Mouse (Mus musculus) MEL (cell line): ENCODE measurements around the gene Olfr902.

Source experiments
- CHD2 ChIP-seq: IDR thresholded peaks from 2 replicates; pipeline ENCODE4 v1.6.1; 2011; ENCODE audit warnings: low read length, improper control_type of control experiment
- CTCF ChIP-seq, 3 experiments: IDR thresholded peaks in 2 of 3; conservative IDR thresholded peaks in 1 of 3; 2 replicates each; pipeline ENCODE4 v1.5.1; 2011 to 2012; ENCODE audit warnings: low read length in 3 of 3, low read depth in 2 of 3, mild to moderate bottlenecking in 2 of 3, improper control_type of control experiment in 1 of 3, inconsistent platforms in 1 of 3, mixed read lengths in 1 of 3, moderate library complexity in 1 of 3; ENCODE audit not compliant: control insufficient read depth in 1 of 3, insufficient read depth in 1 of 3, poor library complexity in 1 of 3, severe bottlenecking in 1 of 3
- EP300 ChIP-seq, 2 experiments: IDR thresholded peaks; 2 replicates each; pipeline ENCODE4 v1.6.1; 2011; ENCODE audit warnings: improper control_type of control experiment in 2 of 2, low read length in 2 of 2, low read depth in 1 of 2, mild to moderate bottlenecking in 1 of 2
- GABPA ChIP-seq: IDR thresholded peaks from 2 replicates; pipeline ENCODE4 v1.6.1; 2012; ENCODE audit warnings: low read depth, mild to moderate bottlenecking, inconsistent platforms, low read length, improper control_type of control experiment, moderate library complexity
- GATA1 ChIP-seq: IDR thresholded peaks from 2 replicates; pipeline ENCODE4 v1.6.1; 2011; ENCODE audit warnings: low read depth, low read length, improper control_type of control experiment
- MAFK ChIP-seq: IDR thresholded peaks from 2 replicates; pipeline ENCODE4 v1.6.1; 2011; ENCODE audit warnings: low read depth, mild to moderate bottlenecking, low read length, improper control_type of control experiment, borderline replicate concordance
- MAX ChIP-seq: IDR thresholded peaks from 2 replicates; pipeline ENCODE4 v1.6.1; 2011; ENCODE audit warnings: low read length, improper control_type of control experiment
- POLR2A ChIP-seq, 2 experiments: IDR thresholded peaks; 2 replicates each; pipeline ENCODE4 v1.6.1; 2011 to 2012; ENCODE audit warnings: low read length in 2 of 2, mild to moderate bottlenecking in 2 of 2, control low read depth in 1 of 2, improper control_type of control experiment in 1 of 2, low read depth in 1 of 2, moderate library complexity in 1 of 2; ENCODE audit not compliant: control insufficient read depth in 1 of 2, insufficient read depth in 1 of 2, poor library complexity in 1 of 2

DNA sequence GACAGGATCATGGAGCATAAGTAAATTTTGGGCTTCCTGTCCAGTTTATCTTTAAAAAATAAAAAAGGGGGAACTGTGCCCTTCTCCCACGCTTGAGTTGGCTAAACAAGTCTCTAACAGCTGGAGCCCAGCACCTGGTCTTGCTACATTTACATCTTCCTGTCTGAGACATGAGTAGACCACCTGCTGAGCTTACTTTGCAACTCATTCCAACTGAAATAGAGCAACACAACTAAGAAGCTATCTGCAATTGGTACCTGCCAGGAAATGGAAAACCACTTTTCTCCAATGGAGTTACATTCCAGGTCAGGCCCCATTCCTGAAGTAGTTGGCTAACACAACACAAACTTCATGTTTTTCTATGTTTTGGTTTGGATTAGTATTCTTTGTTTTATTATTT is 20.4 kb upstream of the Olfr902 start:
- TF ChIP-seq MAFK, result no peak
- no peak for TF ChIP-seq EP300 (IDR thresholded peaks at IDR 0.05; ENCODE audit: low read depth in 1 of 2, low read length in 2 of 2)
- TF ChIP-seq POLR2A (IDR thresholded peaks at IDR 0.05; ENCODE audit: control insufficient read depth in 1 of 2, insufficient read depth in 1 of 2, low read depth in 1 of 2, low read length in 2 of 2, poor library complexity in 1 of 2), result no peak
- no peak for TF ChIP-seq CHD2
- no peak for TF ChIP-seq GATA1
- no peak for TF ChIP-seq CTCF (IDR thresholded peaks at IDR 0.05 in 2 of 3, conservative IDR thresholded peaks at IDR 0.05 in 1 of 3; ENCODE audit: control insufficient read depth in 1 of 3, insufficient read depth in 1 of 3, low read depth in 2 of 3, low read length in 3 of 3, poor library complexity in 1 of 3, severe bottlenecking in 1 of 3)
- no peak for TF ChIP-seq GABPA
- TF ChIP-seq MAX, result no peak
